Mouse (Mus musculus): ENCODE results near the gene H2al1j. TPM values are rescaled to one million over a fixed set of nuclear protein-coding genes. Genes with fewer than 3 reads are reported as not detected.

H2al1j gene
- total RNA-seq, 2 experiments from 2014 or later = not detected

Other genes starting within 250 kb of the H2al1j start
- gene H2al1a, start 28.6 kb upstream of the H2al1j start, total RNA-seq (2021) = not detected
- not detected for gene H2al1b, start 25.4 kb upstream of the H2al1j start, total RNA-seq (2021)
- gene H2al1c, start 22.2 kb upstream of the H2al1j start, total RNA-seq (2021) = not detected
- gene H2al1d, start 19.0 kb upstream of the H2al1j start, total RNA-seq (2021) = not detected
- gene H2al1e, start 15.9 kb upstream of the H2al1j start, total RNA-seq (2021) = not detected
- not detected for gene H2al1f, start 12.7 kb upstream of the H2al1j start, total RNA-seq (2021)
- not detected for gene H2al1g, start 9.6 kb upstream of the H2al1j start, total RNA-seq (2021)
- not detected for gene H2al1h, start 6.3 kb upstream of the H2al1j start, total RNA-seq (2021)
- gene H2al1i, start 3.2 kb upstream of the H2al1j start, total RNA-seq (2021) = not detected